Mouse (Mus musculus) cerebellum, adult 9-11 months (tissue): ENCODE data around the gene Unc5cl.
"Not testable (repeated sequence)": the region's sequence is repeated elsewhere in the genome, so short reads cannot be mapped to it uniquely, and the experiment has no call there.

Experiments used
- DNase-seq: peaks from one replicate; pipeline ENCODE4 v3.0.0; 2022

Unc5cl gene

DNA sequence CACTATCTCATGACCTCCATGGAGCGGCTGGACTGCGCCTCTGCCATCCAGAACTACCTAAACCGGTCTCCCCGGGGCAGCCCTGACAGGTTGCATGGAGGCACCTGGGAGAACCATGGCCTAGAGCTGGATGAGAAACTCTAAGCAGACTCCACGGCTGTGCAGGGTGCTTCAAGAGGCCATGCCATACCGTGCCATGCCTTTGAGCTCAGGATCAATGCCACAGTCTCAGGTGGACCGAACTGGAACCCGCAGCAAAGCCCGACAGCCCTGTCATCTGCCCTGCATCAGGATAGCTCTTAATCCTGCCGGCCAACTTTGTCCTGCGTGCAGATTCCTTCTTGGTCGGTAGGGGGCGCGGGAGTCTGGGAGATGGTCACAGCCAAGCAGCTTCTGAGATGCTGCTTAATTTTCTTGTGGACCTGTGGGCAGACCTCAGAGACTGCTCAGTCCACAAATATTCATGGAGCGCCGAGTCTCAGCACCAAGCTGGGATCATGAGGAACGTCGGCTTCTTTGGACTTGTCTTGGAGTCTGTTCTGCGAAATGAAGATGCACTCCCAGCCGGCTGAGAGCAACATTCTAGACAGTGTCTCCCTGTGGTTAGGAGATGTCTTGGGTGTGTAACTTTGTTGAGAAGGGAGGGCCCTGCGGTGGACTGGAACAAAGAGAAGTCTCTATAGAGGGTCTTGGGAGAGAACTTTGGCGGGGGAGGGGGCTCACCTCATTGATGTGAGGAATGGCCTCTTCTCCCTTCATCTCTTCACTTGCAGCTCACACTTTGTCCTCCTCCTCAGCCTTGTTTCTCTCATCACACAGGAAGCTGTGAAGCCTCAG lies 12.9 kb downstream of the Unc5cl start:
- DNase-seq: peak; percentile 81

DNA sequence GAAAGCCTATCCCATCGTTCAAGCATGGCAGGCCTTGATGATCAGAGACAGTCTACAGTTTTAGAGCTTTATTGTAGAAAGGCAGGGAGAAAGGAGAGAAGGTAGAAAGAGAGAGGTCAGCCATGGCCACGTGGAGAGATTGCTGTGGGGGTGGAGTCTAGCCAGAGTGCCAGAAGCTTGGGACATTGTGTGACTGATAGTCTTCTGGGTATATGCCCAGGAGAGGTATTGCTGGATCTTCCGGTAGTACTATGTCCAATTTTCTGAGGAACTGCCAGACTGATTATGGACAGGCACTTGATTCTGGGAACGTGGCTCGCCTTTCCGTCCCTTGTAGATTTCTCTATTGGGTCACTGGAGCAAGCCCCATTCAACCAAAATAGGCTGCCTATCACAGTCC lies 19.6 kb downstream of the Unc5cl start:
- DNase-seq: not testable (repeated sequence)

DNA sequence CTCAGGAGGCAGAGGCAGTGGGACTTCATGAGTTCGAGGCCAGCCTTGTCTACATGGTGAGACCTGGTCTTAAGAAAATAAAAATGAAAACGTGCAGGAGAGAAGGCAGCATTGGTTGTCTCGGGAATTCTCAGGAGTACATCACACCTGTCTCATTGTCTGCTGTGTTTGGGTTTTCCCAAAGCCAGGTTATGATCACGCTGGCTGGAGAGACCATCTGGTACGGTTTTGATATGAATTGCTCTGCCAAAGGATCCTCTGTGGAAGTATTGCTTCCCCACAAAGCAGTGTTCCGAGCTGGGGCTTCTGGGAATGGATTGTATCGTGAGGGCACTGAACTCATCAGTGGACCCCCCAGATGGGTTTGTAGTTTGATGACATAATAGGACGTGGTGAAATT lies 20.7 kb downstream of the Unc5cl start:
- DNase-seq: no peak

DNA sequence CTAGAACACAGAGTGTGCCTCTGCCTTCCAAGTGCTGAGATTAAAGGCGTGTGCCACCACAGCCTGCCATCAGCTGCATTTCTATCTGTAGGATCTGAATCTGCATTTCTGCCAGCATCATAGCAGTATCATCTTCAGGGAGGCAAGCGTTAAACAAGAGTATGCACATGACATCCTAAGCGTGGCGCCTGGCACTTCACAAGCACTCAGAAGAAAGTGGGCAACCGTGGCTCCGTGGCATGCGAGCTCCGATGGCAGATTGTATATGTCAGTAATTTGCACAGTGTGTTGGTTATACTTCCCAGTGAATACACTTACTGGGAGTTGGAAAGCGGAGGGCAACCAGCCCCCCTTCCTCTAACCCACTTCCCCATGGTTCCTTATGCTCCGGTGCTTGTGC lies 25.3 kb downstream of the Unc5cl start:
- DNase-seq: no peak

DNA sequence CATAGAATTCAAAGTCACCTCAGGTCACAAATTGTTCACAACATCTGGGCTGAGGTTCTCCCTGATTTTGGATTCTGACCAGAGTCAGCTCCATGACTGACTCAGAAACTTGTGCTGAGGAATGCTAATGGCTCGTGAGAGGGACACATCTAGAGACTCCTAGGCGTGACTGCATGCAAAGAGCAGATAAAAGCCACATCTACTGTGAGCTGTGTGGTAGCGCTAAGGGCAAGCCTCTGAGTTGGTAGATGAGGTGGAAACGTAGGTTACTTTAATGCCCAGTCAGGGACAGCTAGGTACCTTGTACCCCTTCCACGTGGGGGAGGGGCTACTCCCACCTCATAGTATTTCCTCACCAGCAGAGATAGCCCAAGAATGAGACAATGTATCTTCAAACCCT lies 29.1 kb downstream of the Unc5cl start:
- DNase-seq: no peak

DNA sequence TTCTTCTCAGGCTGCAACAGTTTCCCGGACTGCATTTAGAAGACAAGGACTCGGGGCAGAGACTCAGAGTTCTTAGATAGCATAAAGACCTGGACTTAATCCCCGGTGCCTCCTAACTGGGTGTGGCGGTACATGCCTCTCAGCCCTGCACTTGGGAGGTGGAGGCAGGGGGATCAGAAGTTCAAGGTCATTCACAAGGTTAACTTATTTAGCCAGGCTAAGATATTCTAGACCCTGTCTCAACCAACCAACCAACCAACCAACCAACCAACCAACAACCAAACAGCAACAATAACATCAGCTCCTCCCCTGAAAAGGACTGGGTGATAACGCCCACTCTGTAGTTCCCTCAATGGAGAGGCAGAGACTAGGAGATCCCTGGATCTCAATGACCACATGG lies 29.5 kb downstream of the Unc5cl start:
- DNase-seq: no peak

DNA sequence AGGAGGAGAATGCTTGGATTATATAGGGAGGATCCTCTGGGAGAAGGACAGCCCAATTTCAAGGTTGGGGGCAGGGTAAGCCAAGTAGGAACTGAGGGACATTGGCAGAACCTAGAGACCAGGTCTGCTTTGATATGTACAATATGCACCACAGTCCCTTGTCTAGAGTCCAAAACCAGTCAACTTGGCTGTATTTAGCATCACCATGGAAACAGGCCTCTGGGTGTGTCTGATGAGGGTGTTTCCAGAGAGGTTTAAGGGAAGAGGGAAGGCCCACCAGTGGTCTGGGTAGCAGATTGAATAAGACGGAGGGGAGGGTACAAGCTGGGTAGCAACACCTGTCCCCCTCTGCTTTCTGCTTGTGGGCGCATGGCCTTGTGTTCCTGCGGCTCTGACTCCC lies 34.8 kb downstream of the Unc5cl start:
- no peak for DNase-seq

DNA sequence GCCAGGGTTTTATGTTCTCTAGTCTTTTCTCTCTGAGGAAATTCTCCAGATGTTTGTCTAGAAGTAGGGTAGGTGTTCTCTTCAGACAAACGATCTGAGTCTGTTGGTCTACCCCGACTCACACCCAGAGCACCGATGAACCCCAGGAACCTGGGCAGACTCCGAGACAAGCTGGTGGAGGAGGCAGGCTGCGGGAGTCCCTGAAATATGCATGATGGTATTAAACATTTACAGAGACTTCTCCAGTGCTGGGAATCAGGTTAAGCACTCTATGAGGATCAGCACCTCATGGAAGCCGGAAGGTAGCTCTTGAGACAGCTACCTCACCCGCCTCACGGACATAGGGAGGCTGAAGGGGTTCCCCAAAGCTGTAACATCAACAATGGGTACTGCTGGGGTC lies 37.9 kb downstream of the Unc5cl start:
- DNase-seq: no peak

DNA sequence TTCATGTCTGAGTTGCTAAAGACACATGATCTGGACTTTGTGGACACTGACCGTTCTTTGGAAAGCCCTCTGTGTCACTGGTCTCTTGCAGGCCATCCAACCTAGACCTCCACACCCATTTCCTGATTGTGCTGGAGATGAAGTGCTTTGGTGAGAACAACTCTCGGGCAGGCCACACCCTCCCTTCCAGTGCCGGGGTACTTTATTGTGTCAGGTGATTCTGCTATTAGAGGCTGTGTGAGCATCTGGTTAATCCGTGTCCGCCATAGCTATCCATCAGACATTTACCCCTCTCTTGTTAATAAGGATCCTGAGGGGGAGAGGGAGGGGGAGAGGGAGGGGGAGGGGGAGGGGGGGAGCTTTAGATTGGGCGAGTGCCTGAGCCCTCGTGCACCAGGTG lies 38.9 kb downstream of the Unc5cl start:
- no peak for DNase-seq

DNA sequence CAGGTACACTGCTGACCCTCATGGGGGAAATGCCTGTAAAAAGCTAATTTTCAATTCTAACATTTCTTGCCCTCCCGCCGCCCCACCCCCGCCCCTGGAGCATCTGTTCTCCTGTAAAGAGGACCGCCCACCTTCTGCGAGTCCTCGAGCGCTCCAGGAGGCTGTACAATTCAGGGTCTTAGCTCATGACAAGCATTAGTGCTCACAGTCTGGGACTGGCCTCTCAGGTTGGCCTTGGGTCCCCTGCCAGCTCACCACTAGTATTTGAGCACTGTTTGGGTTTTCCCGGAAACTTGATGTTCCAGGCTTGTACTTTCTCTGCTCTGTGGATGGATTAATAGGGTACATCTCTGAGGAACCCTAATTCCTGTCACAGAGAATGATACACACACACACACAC lies 39.3 kb downstream of the Unc5cl start:
- no peak for DNase-seq

DNA sequence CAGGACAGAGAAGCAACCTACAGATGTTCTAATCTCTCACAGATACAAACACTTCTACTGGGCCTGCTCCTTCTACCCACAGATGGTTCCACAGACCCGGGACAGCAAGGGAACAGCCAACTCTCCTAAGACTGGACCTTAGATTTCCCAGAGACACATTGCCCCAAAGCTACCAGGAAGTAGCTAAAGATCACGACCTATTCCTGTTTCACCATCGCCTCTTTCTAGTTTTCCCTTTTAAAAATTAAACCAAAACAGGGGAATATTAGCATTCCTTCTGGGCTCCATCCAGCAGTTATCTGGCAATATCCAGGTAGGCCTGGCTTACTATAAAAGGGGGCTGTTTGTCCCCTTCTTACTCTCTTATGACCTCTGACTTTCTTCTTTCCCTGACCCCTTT lies 43.3 kb downstream of the Unc5cl start:
- DNase-seq: no peak

DNA sequence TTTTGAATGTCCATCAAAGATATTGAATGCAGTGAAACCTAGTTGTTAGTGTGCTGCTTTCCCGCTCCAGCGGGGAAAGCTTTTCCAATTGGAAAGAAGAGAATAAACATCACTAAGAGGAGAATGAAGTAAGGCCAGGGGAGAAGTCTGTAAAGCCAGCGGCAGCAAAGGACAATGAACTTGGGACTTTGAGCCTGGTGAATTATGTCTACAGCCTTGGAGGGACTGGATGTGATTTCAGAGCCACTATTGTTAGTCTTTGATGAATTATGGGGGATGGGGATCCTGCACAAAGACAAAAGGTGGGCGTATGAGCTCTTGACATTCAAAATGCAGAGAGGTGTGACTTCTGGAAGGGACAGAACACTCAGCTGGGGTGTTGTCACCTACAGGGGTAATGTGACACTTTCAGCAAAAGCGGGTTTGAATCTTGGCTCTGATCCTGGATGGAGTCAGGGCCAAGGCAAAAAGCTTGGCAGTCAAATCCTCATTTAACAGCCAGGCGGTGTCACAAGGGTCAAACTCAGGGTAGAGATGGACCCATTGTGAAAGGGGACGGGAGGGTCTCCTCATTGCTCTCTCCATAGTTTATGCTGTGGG lies 46.2 kb downstream of the Unc5cl start:
- no peak for DNase-seq

DNA sequence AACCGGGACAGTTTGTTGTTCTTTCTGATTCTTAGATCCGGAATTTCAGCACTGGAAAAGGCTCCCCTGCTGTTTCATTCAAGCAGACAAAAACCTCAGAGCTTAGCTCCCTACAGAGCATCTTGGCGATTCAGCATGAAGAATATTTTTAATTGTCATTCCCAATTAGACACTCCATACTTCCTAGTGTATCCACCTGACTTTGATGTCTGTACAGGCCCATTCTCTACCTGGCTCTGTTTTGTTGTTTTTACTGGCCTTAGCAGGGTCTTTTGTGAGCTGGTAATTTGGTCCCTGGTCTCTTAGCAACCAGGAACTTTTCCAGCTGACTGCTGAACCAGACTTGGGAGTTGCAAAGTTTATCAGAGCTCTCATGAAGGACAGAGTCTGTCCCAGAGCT lies 50.3 kb downstream of the Unc5cl start:
- no peak for DNase-seq

DNA sequence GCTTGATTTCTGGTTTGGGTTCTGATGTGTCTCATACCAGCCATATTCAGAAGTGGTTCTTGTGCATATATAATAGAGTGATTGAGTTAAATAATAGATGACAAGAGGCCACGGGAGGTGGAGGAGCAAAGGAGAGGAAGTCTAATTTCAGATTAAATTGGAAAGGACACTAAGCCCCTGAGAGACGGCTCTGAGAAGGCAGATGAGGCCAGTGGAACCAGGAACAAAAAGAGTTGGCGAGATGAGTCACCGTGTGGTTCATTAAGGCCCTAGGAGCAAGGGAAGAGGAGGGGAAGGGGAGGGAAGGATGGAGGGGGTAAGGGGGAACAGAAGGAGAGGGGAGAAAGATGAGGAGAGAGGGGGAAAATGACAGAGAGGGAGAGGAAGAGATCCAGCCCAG lies 52.3 kb downstream of the Unc5cl start:
- no peak for DNase-seq

DNA sequence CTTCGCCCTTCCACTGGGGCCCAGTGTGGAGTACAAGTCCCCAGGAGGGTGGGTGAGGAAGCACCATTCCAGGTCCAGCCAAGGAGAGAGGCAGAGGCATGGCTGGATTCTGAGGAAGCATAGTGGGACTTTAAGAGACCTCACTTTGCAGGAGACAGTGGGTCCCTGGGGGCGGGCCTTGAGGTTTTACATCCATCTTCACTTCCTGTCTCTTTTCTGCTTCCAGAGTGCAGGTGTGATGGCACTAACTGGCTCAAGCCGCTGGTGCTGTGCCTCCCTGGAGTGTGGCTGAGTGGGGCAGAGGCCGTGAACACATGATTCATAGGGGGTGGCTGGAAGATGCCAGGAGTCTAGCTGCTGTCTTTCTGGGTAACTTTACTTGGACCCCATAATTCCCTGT lies 54.9 kb downstream of the Unc5cl start:
- no peak for DNase-seq

DNA sequence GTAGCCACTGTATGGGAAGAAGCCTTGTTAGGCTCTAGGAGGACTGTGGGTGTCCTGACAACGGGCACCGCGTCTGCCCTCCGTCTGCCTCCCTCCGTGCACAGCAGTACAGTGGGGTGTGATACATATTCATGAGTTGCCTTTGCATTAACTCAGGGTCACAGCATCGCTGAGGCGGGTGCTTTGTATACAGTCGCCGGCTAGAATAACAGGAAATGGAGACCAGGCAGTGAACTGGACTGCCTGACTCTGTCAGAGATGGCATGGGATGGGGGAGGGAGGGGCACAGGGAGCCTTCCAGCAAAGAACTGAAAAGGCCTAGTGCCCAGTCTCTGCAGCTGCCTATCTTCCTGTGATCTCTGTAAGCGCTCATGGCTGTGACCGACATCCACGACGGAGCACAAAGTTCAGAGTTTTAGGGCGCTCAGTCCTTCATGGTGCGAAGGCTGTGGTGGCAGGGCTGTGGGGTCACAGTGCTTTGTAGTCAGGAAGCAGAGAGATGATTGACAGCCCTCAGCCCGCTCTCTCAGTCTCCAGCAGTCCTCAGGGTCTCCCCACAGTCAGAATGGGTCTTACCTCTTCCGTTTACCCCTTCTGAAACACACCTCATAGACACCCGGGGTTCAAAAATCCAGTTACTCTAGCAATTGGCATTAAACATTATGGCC lies 58.0 kb downstream of the Unc5cl start:
- no peak for DNase-seq

DNA sequence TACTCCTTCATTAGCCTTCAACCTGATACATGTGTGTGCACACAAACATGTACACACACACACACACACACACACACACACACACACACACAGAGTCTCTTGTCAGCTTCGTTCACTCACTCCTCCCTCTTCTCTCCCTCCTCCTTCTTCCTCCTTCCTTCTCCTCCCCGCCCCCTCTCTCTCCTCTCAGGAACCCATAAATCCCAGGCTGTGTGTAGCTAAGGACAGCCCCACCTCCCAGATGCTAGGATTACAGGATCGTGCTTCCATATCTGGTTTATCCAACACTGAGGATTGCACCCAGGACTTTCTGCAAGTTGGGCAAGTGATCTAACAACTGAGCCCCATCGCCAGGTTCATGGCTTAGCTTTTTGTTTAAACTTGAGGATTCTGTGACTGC lies 59.9 kb downstream of the Unc5cl start:
- no peak for DNase-seq

DNA sequence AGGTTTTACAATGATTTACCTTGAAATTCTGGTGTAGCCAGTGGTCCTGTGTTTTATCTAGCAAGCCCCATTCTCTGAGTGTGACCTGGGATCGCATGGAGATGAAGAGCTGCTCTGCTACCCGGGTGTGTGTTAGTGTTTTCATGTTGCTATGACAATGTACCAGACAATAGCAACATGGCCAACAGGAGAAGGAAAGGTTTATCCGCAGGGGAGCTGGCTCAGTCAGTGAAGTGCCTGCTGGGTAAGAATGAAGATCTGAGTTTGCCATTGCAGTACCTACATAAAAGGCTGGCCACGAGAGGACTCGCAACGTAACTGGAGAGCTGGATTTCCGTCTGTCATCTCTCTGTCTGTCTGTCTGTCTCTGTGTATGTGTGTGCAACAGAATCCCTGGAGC lies 64.3 kb downstream of the Unc5cl start:
- DNase-seq: peak; percentile 37

DNA sequence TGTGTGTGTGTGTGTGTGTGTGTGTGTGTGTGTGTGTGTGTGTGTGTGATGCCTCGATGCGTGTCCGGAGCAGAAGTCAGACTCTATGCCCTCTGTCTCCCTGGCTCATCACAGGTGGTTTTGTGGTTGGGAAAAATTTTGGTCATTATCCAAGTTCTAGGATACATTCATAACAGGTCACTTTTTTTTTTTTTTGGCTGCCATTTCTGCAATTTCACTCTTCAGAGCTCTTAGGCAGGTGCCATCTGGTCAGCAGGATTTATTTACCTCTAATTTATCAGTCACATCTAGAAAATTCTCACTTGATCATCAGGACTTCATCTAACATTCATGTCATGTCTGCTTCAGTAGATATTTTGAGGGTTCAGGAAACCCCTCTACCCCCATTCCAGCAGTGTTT lies 65.7 kb downstream of the Unc5cl start:
- peak; percentile 66 for DNase-seq

DNA sequence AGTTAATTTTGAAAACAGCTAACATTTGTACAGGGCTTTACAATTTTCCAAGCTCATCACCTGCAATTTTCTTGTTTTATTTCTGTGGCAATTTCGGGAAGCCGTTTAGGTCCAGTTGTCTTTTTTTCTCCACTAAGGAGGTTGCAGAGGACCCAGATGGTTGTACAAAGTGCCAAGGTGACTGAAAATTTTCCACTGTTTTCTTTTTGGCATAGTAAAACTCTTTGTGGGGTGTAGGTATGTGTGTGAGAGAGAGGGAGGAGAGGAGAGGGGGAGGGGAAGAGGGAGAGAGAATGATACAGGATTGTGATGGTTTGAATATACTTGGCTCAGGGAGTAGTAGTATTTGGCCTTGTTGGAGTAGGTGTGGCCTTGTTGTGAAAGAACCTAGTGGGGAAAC lies 68.4 kb downstream of the Unc5cl start:
- peak; percentile 40 for DNase-seq

DNA sequence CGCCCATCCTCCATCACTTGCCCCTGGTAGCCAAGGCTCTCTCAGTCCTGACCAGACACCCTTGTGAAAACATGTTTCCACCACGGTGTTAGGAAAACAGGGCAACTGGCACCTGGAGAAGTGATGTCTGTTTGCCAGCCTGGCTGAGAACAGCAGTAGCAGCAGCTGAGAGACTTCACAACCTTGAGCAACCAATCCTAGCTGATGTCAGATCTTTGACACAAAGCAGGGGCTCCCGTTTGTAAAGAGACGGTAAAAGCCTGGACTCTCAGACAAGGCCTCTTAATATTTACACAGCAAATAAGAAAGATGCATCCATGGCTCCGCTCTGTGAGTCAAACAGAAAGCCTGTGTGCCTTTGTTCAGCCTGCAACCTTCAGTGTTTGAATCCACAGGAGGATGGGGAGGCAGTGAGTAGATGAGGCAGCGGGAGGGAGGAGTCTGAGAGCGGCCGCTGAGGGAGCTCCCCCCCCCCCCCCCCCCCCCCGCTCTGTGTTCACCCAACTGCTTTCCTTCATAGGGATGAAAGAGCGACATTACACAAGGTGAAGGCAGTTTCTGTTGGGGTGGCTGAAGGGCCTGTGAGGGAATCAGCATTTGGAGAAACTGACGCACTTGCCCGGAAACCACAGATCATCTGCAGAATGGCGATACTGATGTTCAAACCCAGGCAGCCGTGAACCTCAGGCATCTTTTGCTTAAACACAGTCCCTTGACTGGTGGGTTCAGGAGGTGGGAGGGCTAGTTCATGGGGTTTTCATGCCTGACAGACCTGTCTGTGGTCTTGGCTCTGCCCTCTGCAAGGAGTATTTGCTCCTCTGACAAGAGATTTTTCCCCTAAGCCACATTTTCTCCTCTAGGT lies 79.4 kb downstream of the Unc5cl start:
- no peak for DNase-seq

DNA sequence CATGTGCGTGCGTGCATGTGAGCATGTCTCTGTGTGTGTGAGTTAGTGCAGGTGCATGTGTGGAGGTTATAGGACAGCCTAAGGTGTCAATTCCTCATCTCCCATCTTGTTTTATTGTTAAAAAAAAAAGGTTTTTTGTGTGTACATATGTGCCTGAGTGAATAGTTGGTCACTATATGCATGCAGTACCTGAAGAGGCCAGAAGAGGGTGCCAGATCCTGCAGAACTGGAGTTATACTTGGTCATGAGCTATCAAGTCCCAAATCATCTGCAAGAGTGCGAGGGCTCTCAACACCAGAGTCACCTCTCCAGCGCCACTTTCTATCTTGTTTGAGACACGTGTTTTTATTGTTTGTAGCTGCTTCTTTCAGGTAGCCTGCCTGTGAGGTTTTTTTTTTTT lies 83.6 kb downstream of the Unc5cl start:
- no peak for DNase-seq

DNA sequence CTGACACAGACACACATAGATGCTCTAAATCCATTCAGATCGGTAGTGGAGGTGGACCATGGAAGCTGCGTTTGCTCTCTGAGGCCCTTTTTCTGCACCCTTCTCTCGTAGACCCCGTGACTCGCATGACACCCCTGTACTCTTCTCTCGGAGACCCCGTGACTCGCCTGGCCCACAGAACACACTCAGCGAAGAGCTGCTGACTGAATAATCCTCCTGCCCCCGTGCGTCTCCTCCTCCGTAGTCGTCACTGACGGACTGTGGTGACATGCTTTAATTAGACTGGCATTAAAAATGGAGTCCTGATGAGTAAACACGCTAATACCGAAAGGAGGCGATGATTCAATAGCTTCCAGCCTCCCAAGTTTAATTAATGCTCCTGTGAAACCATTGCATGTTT lies 84.6 kb downstream of the Unc5cl start:
- no peak for DNase-seq
